Mouse (Mus musculus): ENCODE data around the gene Sft2d2. TPM values are rescaled to one million over a fixed set of nuclear protein-coding genes. Genes with fewer than 3 reads are reported as not detected.

Gene Sft2d2
- polyA plus RNA-seq (2012), result 2.9 and 3.3 TPM in 2 replicates

GRCm38 (mm10) chr1:165193880-165194661 is at the start of gene Sft2d2:
TSS of gene Sft2d2 (minus strand) at chr1:165194438.

GRCm38 (mm10) chr1:165236321-165237298 is 42.4 kb upstream of the Sft2d2 start, which contains the start of gene Tiprl:
TSS of gene Tiprl (minus strand) at chr1:165236996.

GRCm38 (mm10) chr1:165160723-165161405 is 33.4 kb downstream of the Sft2d2 start, which contains the start of gene Tbx19:
TSS of gene Tbx19 (minus strand) at chr1:165160773.

Other genes with a start within 250 kb of the Sft2d2 start
- 0.18 and 0.23 TPM in 2 replicates for gene Tbx19, start 33.7 kb downstream of the Sft2d2 start, polyA plus RNA-seq (2012)
- gene Tiprl, start 42.6 kb upstream of the Sft2d2 start, polyA plus RNA-seq (2012), result 12.5 and 15.4 TPM in 2 replicates
- 0.20 and 0.29 TPM in 2 replicates for gene Gpr161, start 101.4 kb upstream of the Sft2d2 start, polyA plus RNA-seq (2012)

All from megakaryocyte-erythroid progenitor cell, adult 5 weeks (primary cell).